Mouse (Mus musculus): ENCODE results near the gene Atat1.

Gene Atat1

DNA sequence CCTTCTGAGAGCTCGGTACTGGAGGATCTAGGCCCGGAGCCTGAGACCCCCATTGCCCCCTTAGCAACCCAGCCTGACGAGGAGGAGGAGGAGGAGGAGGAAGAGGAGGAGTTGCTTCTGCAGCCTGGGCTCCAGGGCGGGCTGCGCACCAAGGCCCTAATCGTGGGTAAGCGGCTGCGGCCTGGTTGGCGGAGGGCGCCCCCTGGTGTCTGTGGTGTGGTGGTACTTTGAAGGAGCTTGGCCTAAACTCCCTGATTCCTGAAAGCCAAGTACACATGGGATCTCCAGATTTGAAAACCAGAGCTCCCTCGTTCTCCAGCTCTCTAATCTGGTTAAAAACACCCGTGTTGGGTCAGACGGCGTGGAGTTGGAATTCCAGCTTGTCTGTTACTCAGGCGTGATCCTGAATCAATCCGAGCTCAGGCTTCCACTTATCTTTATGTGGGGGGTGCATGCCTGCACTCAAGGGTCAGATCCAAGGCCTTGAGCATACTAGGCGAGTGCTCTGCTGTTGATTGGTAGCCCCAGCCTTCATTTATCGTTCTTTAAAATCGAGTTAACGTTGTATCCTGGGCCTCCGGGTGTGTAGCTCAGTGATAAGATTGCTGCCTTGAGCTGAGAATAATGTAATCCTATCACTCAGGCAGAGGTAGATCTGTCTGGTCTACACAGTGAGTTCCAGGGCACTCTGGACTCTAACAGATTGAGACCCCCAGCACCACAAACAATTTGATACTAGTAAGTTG is 35.9 kb downstream of the Atat1 start:
- peak; percentile 69 to 81 for DNase-seq (ENCODE audit: low spot score in 2 of 2)

DNA sequence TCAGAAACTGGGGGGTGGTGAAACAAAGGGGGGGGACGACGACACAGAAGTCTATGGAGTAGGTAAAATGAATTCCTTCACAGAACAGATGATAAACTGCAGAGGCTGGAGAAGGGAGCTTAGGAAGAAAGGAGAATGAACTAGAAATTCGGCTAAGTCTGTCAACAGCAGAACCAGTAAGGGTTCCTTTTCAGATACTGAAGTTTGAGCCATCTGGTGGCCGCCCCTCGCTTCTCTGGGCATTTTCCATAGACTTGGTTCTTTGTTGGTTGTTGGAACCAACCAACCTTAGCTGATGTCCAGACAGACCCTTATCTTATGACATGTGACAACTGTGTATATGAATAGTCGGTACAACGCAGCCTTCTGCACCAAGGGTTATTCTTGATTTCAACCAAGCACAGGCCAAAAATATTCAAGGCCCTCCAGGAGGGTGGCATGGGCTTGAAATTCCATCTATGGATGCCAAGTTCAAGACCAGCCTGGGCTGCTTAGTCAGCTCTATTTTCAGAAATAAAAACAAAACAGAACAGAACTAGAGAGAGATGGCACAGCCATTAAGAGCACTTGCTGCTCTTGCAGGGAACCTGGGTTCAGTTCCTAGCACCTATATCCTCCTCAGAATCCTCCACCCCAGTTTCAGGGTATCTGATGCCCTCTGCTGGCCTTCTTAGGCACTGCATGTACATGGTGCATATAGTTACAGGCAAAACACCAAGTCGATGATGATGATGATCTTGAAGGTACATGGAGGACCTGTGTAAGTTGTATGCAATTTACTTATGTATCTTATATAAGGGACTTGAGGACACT is 38.8 kb downstream of the Atat1 start:
- DNase-seq (ENCODE audit: low spot score in 2 of 2): no peak

DNA sequence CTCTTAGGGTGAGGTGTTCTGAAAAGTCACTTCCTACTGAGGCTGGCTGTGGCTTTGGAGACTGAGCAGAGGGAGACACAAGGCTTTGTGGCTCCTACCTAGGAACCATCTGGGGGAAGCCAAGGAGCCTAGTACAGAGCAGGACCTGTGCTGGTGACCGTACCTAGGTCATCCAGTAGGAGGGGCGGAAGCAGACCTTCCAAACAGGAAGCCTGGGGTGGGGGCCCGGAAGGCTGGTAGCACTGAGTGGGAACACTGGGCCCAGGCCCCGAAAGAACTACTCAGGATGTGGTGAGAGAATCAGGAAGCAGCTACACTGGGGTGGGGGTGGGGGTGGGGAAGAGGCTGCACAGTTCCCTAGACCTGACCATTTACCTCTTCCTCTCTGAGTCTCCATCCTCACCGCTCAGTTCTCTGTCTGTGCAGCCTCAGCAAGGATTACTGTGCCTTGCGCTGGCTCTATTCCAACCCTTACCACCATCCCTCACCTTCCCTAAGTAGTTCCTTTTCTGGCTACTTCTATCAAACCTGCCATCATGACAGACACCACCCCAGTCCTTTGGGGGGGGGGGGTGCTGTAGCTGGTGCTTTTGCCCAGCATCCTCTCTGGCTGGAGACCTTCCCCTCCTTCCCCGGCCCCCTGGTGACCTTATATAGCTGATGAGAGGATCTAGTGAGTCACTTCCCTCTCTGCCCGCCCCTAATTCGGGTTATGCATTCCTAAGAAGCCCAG is 39.6 kb downstream of the Atat1 start:
- DNase-seq (ENCODE audit: low spot score in 2 of 2): peak; percentile 52 to 67

GRCm38 (mm10) chr17:35869346-35870067 is 40.4 kb downstream of the Atat1 start:
- peak in 1 of 2 experiments; percentile 59 for DNase-seq (ENCODE audit: low spot score in 2 of 2)

DNA sequence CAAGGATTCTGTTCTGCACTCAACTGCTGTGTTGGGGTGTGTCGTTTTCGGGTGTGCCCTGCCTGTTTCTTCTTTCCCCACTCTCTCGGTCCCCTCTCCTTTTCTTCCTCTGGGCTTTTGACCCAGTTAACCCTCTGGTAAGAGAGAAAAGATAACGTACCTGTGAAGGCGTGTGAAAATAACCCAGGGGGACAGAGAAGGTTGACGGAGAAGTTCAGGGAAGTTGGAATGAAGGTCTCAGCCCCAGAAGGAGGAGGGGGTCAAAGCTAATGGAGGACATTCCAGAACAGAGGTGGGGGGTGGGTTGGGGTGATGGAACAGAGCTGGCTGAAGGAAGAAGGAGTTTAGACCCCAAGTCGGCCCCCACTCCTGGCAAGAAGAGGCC is 40.9 kb downstream of the Atat1 start:
- DNase-seq (ENCODE audit: low spot score in 2 of 2): no peak

DNA sequence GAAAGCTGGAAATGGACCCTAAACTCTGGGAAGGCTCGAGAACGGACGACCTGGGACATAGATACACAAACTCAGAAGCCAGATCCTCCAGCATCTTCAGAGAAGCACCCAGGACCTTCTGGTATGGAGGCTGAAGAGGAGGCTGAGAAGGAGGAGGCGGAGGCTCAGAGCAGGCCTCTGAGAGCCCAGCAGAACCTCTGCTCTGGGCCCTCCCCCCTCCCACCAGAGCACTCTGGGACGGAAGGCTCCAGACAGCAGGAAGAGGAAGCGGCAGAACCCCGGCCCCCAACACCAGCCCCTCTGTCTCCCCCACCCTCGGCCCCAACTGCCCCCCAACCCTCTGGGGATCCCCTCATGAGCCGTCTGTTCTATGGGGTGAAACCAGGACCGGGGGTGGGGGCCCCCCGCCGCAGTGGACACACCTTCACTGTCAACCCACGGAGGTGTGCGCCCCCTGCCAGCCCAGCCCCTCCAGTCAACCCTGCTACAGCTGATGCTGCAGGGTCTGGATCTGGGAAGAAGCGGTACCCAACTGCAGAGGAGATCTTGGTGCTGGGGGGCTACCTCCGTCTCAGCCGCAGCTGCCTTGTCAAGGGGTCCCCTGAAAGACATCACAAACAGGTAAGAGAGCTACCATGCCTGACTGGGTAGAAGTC is 41.6 kb downstream of the Atat1 start:
- no peak for DNase-seq (ENCODE audit: low spot score in 2 of 2)

DNA sequence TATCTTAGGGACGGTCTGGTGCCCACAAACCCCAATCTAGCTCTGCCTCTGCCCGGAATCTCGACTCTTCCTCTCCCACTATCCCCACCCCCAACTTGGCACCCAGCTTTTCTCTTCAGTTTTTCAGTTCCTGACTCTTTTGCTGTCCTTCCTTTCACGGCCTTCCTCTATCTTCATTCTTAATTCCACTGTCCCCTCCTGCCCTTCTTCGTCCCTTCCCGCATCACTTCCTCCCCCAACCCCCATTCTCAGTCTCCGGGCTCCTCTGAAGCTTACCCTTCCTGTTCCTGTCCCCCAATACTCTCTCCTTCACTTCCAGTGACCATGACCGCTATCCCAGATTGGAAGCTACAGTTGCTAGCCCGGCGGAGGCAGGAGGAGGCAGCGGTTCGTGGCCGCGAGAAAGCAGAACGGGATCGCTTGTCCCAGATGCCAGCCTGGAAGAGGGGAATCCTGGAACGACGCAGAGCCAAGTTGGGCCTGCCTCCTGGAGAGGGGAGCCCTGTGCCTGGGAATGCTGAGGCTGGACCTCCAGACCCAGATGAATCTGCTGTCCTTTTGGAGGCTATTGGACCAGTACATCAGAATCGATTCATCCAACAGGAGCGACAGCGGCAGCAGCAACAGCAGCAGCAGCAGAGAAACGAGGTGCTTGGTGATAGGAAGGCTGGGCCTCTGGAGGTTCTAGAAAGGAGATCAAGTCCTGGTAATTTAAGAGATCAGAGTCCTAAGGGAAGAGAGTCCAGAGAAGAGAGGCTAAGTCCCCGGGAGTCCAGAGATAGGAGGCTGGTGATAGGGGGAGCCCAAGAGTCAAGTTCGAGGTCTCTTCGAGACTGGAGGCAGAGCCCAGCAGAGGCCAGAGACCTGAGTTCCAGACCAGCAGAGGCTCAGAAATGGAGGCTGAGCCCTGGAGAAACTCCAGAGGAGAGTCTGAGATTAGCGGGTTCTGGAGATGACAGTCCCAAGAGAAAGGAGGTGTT is 42.7 kb downstream of the Atat1 start:
- no peak for DNase-seq (ENCODE audit: low spot score in 2 of 2)

DNA sequence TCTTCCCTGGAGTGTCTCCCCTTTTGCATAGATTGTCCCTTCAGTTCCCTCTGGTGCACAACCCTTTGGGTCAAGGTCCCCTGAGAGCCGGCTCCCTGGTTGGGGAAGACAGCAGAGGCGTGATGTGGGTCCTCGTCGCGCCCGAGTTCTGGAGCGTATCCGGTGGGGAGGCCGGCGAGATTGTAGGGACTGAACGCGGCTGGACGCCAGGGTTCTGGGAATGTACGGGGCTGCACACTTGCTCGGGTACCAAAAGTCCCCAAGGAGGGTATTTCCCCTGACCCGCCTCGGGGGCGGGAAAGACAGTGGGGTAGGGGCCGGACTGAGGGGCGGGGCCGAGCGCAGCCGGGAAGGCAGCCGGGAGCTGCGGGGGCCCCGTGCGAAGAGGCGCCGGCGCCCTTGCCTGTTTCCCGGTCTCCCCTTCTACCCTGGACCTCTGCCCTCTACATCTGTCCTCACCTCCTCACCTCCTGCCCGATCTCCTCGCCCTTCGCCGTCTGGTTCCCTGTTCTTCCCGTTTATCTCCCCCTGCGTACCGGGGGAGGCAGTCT is 43.5 kb downstream of the Atat1 start:
- DNase-seq (ENCODE audit: low spot score in 2 of 2): peak in 1 of 2 experiments; percentile 58

- DNase-seq (ENCODE audit: low spot score in 2 of 2): peak in 1 of 2 experiments; percentile 60
Observed at GRCm38 (mm10) chr17:35865481-35866280, 44.2 kb downstream of the Atat1 start, which contains the start of gene Ppp1r18. Gene Ppp1r18, plus strand, starts transcription at chr17:35865593.

DNA sequence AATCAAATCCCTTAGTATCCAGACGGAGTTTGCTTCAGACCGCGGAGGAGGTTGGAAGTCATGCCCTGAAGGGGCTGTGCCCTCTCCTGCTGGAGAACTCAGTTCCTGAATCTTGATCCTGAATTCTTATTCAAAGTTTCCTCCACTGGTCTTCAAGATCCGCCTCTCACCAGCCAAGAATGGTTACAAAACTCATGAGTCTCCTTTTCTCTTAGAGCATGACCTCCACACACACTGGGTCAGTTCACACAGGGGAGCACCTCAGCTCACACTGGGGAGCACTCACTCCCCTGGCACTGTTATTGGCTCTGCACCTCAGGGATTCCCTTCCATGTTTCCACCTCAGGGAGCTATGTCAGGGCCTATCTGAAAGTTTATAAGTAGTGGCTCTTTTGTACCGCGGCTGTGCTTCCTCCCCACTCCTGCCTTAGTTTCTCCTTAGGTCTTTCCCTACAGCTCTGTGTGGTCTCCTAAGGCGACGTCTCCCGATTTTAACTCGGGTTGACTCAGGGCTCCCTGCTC is 45.0 kb downstream of the Atat1 start:
- no peak for DNase-seq (ENCODE audit: low spot score in 2 of 2)

DNA sequence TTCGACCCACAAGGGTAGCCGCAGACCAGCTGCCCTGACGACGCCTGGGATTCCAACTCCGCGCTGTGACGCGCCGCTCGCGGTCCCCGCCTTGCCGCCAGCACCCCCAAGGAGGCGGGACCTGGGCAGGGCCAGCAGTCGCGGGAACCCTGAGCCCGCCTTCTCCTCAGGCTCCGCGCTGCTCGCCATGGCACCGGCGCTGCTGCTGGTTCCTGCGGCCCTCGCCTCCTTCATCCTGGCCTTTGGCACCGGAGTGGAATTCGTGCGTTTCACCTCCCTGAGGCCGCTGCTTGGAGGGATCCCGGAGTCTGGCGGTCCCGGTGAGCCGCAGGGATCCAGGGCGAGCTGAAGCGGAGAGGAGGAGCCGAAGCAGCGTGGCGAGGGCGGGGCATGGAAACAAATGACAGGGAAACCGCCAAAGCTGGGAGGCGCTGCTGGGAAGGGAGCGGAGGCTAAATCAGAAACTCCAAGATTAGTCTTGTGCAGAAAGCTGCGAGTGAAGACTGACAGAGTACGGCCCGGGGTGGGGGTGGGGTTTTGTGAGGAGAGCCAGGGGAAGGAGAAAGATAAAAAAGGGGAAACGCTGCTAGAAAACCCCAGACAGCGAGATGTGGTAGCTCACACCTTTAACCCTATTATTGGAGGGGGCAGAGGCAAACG is 48.5 kb downstream of the Atat1 start, which contains the start of gene Nrm:
Gene Nrm, plus strand, starts transcription at position 121 of the 660 bp plus-strand sequence.
- DNase-seq (ENCODE audit: low spot score in 2 of 2): peak; percentile 78 to 89

DNA sequence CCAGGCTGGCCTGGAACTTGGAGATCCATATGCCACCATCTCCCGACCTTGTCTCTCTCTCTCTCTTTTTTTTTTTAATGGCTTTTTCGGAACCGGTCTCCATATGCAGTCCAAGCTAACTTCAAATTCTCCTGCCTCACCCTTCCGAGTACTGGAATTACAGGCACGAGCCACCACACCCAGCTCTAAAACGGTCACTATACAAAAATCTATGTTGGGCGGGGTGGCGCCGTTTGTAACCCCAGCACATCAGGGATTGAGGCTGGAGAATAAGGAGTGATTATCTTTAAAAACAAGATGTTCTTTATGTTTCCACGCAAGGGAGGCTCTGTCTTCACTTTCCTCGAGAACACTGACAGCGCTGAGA is 49.1 kb downstream of the Atat1 start:
- DNase-seq (ENCODE audit: low spot score in 2 of 2): no peak

- no peak for DNase-seq (ENCODE audit: low spot score in 2 of 2)
Observed at GRCm38 (mm10) chr17:35859835-35860234, 50.0 kb downstream of the Atat1 start.

DNA sequence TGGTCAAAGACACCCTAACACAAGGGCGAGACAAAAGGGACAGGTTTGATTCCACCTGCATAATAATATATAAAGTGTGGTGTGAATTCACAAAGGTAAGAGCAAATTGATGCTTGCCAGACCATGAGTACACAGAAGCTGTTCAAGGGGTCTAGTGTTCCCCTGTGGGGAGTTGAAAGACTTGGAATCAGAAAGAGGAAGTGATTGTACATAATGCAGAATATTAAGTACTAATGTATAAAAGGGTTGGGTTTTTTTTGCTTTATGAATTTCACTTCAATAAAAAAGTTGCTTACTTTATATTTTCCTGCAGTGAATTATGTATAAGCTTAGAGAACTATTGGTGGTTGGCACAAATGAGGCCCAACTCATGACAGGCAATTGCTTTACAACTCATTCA is 50.5 kb downstream of the Atat1 start:
- DNase-seq (ENCODE audit: low spot score in 2 of 2): no peak

- no peak for DNase-seq (ENCODE audit: low spot score in 2 of 2)
Observed at GRCm38 (mm10) chr17:35850974-35851373, 58.9 kb downstream of the Atat1 start.

GRCm38 (mm10) chr17:35848112-35848511 is 61.8 kb downstream of the Atat1 start:
- no peak for DNase-seq (ENCODE audit: low spot score in 2 of 2)

Measured in frontal cortex, postnatal 10 days (tissue).